Comparison of ENCODE assay signal across 15 mouse cellular contexts in genomic region chr12:99917800-99918427, GRCm38 (mm10). TPM values are rescaled to one million over a fixed set of nuclear protein-coding genes. Genes with fewer than 3 reads are reported as not detected.
DNase-seq lines count a peak whose midpoint lies in the region; ATAC-seq and TF ChIP-seq lines count a peak whose summit lies in the region.
"Had no signal": no experiment of that assay in that cellular context is flagged by ENCODE, and none has a peak within 500 bp of the region (broad histone marks: within the 10 kb centered on the region; RNA-seq: fewer than 3 reads in every experiment).

No protein-coding gene starts in this region.

- no peak overlapping the region for H3K9ac ChIP-seq in heart, postnatal 0 days (replicated peaks; ENCODE audit: low read depth, low read length)
- no peak overlapping the region for H3K9ac ChIP-seq in forebrain, embryonic 15.5 days (replicated peaks)
- H3K9ac ChIP-seq: limb, embryonic 13.5 days had no signal

- H3K4me2 ChIP-seq in heart, postnatal 0 days (ENCODE audit: low read depth, low read length), result peak overlapping the region; percentile 15; the same call in 1 of the 2 replicates
- no peak overlapping the region for H3K4me2 ChIP-seq in forebrain, embryonic 15.5 days (replicated peaks)
- H3K4me2 ChIP-seq: limb, embryonic 13.5 days had no signal

- H3K27me3 ChIP-seq in heart, postnatal 0 days (ENCODE audit: control insufficient read depth, insufficient read depth, low read length), result no peaks in the 10 kb centered on the region
- H3K27me3 ChIP-seq in forebrain, embryonic 15.5 days, result no peaks in the 10 kb centered on the region
- H3K27me3 ChIP-seq: limb, embryonic 13.5 days had no signal

- no peak for TF ChIP-seq EP300 in heart, postnatal 0 days (IDR thresholded peaks at IDR 0.05; ENCODE audit: low read depth)

- ATAC-seq in heart, postnatal 0 days (ENCODE audit: insufficient read depth, low read depth), result peak; percentile 88
- no peak for ATAC-seq in forebrain, embryonic 15.5 days (replicated peaks)
- ATAC-seq: hindbrain, postnatal 0 days had no signal

- H3K27ac ChIP-seq in heart, postnatal 0 days (ENCODE audit: low read depth), result no peak overlapping the region
- no peak overlapping the region for H3K27ac ChIP-seq in forebrain, embryonic 15.5 days (replicated peaks)
- H3K27ac ChIP-seq: embryonic facial prominence, embryonic 10.5 days; hindbrain, postnatal 0 days; limb, embryonic 13.5 days had no signal

- peaks cover 21% of the 10 kb centered on the region for H3K36me3 ChIP-seq in heart, postnatal 0 days (replicated peaks; ENCODE audit: control insufficient read depth, insufficient read depth, low read length)
- peaks cover 38% of the 10 kb centered on the region for H3K36me3 ChIP-seq in forebrain, embryonic 15.5 days

- no peak overlapping the region for H3K4me3 ChIP-seq in heart, postnatal 0 days (ENCODE audit: low read depth, low read length)
- H3K4me3 ChIP-seq in forebrain, embryonic 15.5 days, result no peak overlapping the region
- H3K4me3 ChIP-seq: embryonic facial prominence, embryonic 10.5 days; limb, embryonic 13.5 days had no signal

- no peaks in the 10 kb centered on the region for H3K4me1 ChIP-seq in heart, postnatal 0 days (ENCODE audit: control insufficient read depth, insufficient read depth)
- peaks cover 3% of the 10 kb centered on the region for H3K4me1 ChIP-seq in forebrain, embryonic 15.5 days
- H3K4me1 ChIP-seq: limb, embryonic 13.5 days had no signal

- peak; percentile 60 for DNase-seq in heart, postnatal 0 days (ENCODE audit: low spot score)
- no peak for DNase-seq in heart, postnatal 14 days
- peak; percentile 49 for DNase-seq in Muller cell, postnatal 12 days (ENCODE audit: inconsistent ontology term)
- peak; percentile 21 for DNase-seq in adrenal gland, adult 8-10 months
- peak; percentile 48 to 70 for DNase-seq in left cerebral cortex, adult 8-10 months (ENCODE audit: low spot score in 2 of 2)
- DNase-seq in adipocyte (ENCODE audit: low spot score), result no peak
- DNase-seq: cerebellum, postnatal 10 days; gastrocnemius, postnatal 36 days; kidney, adult 8-10 months; lung, adult 18-20 months had no signal

- intact Hi-C loops in heart, postnatal 14 days (cut with DNase I), result no loop called here

- WGBS in heart, postnatal 0 days, result 50% methylated on average over 15 of the region's 15 CpGs
- WGBS in forebrain, embryonic 15.5 days, result 84% methylated on average over 15 of the region's 15 CpGs

- no peaks in the 10 kb centered on the region for H3K9me3 ChIP-seq in heart, postnatal 0 days (replicated peaks; ENCODE audit: control insufficient read depth, low read length)
- H3K9me3 ChIP-seq in forebrain, embryonic 15.5 days, result no peaks in the 10 kb centered on the region
- H3K9me3 ChIP-seq: embryonic facial prominence, embryonic 10.5 days; limb, embryonic 13.5 days had no signal

- no peak for TF ChIP-seq CTCF in heart, postnatal 0 days (IDR thresholded peaks at IDR 0.05; ENCODE audit: low read depth)

RNA-seq across cellular contexts. Expression of gene Tdp1, which starts 33.6 kb away (rescaled TPM):
- total RNA-seq in heart, postnatal 0 days (2014; rRNA removed; ENCODE audit: low replicate concordance), result 5.2 and 8.8 TPM in 2 replicates
- 13.7 and 14.9 TPM in 2 replicates for polyA plus RNA-seq in heart, postnatal 0 days (2015; fragmentation: Nextera tagmentation; extraction: Ambion mirVana)
- total RNA-seq in heart, postnatal 14 days (2021), result 10 to 100 TPM in 1 of 2 experiments, 1 to 10 TPM in 1; 9.7 to 11.8 TPM
- 10 to 100 TPM; 12.2 to 23.8 (median 14.9) TPM for total RNA-seq in adrenal gland, adult 8-10 months (2022)
- total RNA-seq in left cerebral cortex, adult 8-10 months (2022), result 10 to 100 TPM; 18.0 to 27.7 (median 22.2) TPM
- 70.1 and 72.0 TPM in 2 replicates for polyA plus RNA-seq in forebrain, embryonic 15.5 days (2015; fragmentation: Nextera tagmentation; extraction: Ambion mirVana)

RNA-seq across cellular contexts. Expression of gene Efcab11, which starts 33.7 kb away (rescaled TPM):
- 2.2 and 13.1 TPM in 2 replicates for total RNA-seq in heart, postnatal 0 days (2014; rRNA removed; ENCODE audit: low replicate concordance)
- polyA plus RNA-seq in heart, postnatal 0 days (2015; fragmentation: Nextera tagmentation; extraction: Ambion mirVana), result 4.0 and 4.2 TPM in 2 replicates
- total RNA-seq in heart, postnatal 14 days (2021), result under 1 TPM; 0.62 to 0.90 TPM
- under 1 TPM; 0.13 to 0.49 (median 0.30) TPM for total RNA-seq in adrenal gland, adult 8-10 months (2022)
- total RNA-seq in left cerebral cortex, adult 8-10 months (2022), result under 1 TPM; 0.15 to 0.77 (median 0.62) TPM
- polyA plus RNA-seq in forebrain, embryonic 15.5 days (2015; fragmentation: Nextera tagmentation; extraction: Ambion mirVana), result 9.8 and 9.9 TPM in 2 replicates
- total RNA-seq: gastrocnemius, postnatal 36 days had no signal

RNA-seq across cellular contexts. Expression of gene Kcnk13, which starts 46.4 kb away (rescaled TPM):
- total RNA-seq in heart, postnatal 0 days (2014; rRNA removed; ENCODE audit: low replicate concordance), result 0.12 and 2.6 TPM in 2 replicates
- polyA plus RNA-seq in heart, postnatal 0 days (2015; fragmentation: Nextera tagmentation; extraction: Ambion mirVana), result 0.15 and 0.34 TPM in 2 replicates
- total RNA-seq in heart, postnatal 14 days (2021), result under 1 TPM; 0.50 to 0.63 TPM
- 1 to 10 TPM; 1.0 to 1.3 (median 1.1) TPM for total RNA-seq in adrenal gland, adult 8-10 months (2022)
- total RNA-seq in left cerebral cortex, adult 8-10 months (2022), result 10 to 100 TPM in 2 of 4 experiments, 1 to 10 TPM in 2; 9.1 to 10.2 (median 9.7) TPM
- polyA plus RNA-seq in forebrain, embryonic 15.5 days (2015; fragmentation: Nextera tagmentation; extraction: Ambion mirVana), result 1.1 TPM in 2 replicates
- total RNA-seq: megakaryocyte-erythroid progenitor cell, adult 5-6 weeks had no signal

Comparison
In these comparisons a context has a peak if more than half of its experiments do, and no peak if none do; other contexts are left out.
1. DNase-seq: peak in heart, postnatal 0 days (single experiment), Muller cell, postnatal 12 days (single experiment), adrenal gland, adult 8-10 months (single experiment) and left cerebral cortex, adult 8-10 months (2 of 2); none in heart, postnatal 14 days (0 of 2) and adipocyte (single experiment).